Mouse (Mus musculus) stomach, embryonic 14.5 days (tissue): Measurements from ENCODE around the gene Tspan11. TPM values are rescaled to one million over a fixed set of nuclear protein-coding genes. Genes with fewer than 3 reads are reported as not detected.
A peak's percentile ranks its signal among the peaks of the same experiment; 100 is the strongest.

Experiments
- ATAC-seq: fragments of 200-750 bp; cut with Nextera tagmentation; 2 replicates; pipeline ENCODE4 v1.8.0; 2017; ENCODE audit warnings: low read depth, moderate TSS enrichment; ENCODE audit not compliant: insufficient number of reproducible peaks, insufficient read depth, low FRiP score
- H3K27ac ChIP-seq: fragments of 300-500 bp; sonication (generic); 2 replicates; pipeline ENCODE4 v1.5.1; 2014; ENCODE audit warnings: mild to moderate bottlenecking, low read length, moderate library complexity, mixed read lengths
- H3K27me3 ChIP-seq: fragments of 300-500 bp; sonication (generic); 2 replicates; pipeline ENCODE4 v1.6.1; 2014; ENCODE audit warnings: low read length, control low read depth, mixed read lengths; ENCODE audit not compliant: control insufficient read depth, insufficient read depth
- H3K36me3 ChIP-seq: fragments of 300-500 bp; sonication (generic); 2 replicates; pipeline ENCODE4 v1.6.1; 2014; ENCODE audit warnings: mild to moderate bottlenecking, control low read depth, low read length, moderate library complexity, mixed read lengths; ENCODE audit not compliant: control insufficient read depth, insufficient read depth
- H3K4me1 ChIP-seq: fragments of 300-500 bp; sonication (generic); 2 replicates; pipeline ENCODE4 v1.6.1; 2014; ENCODE audit warnings: low read length, control low read depth, mixed read lengths; ENCODE audit not compliant: control insufficient read depth, insufficient read depth
- H3K4me2 ChIP-seq: fragments of 300-500 bp; sonication (generic); replicated peaks from 2 replicates; pipeline ENCODE4 v1.6.1; 2014; ENCODE audit warnings: low read depth, low read length, control low read depth
- H3K4me3 ChIP-seq: fragments of 300-500 bp; sonication (generic); 2 replicates; pipeline ENCODE4 v1.5.1; 2014; ENCODE audit warnings: low read depth, low read length, control low read depth
- H3K9ac ChIP-seq: fragments of 300-500 bp; sonication (generic); replicated peaks from 2 replicates; pipeline ENCODE4 v1.6.1; 2014; ENCODE audit warnings: low read depth, mild to moderate bottlenecking, control low read depth, low read length, moderate library complexity, mixed read lengths
- H3K9me3 ChIP-seq: fragments of 300-500 bp; sonication (generic); 2 replicates; pipeline ENCODE4 v1.6.1; 2016; ENCODE audit warnings: low read depth, low read length, control low read depth; ENCODE audit not compliant: control insufficient read depth
- WGBS: fragments of 180-500 bp; shearing (Covaris S2); extraction: QIAGEN DNeasy Blood & Tissue Kit; methylation state at CpG from one replicate; pipeline ENCODE4 v1.1.7; 2014; 5-methylcytosine and 5-hydroxymethylcytosine counted together
- polyA plus RNA-seq: library from polyadenylated mRNA; unstranded; fragments of >200 nt; fragmentation: Nextera tagmentation; extraction: Ambion mirVana; gene quantifications from 2 replicates; pipeline ENCODE4 v1.2.1, GENCODE M21; 2014

Tspan11 gene
- polyA plus RNA-seq, 1 experiment from 2014 or later = 3.1 TPM

DNA sequence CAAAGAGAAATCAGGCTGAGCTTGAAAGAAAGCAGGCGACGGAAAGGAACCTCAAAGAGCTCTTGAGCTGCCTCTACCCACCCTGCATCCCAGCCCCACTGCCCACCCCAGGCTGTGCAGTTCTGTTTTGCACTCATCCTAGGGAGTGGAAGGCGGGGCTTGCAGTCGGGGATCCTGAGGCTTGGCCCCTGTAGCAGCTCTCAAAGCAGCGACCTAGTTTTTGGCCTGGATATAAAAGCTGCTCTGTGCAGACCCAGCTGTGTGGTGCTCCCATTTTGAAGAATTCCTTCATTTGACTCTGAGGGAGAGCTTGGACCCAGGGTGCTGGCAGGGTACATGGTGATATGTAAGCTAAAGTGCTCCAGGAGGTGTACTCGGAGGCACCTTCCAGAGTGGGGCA, 37.4 kb downstream of the Tspan11 start:
- no peak for ATAC-seq
- Histone ChIP-seq H3K4me1 (no peaks in the 10 kb centered on the region), H3K27ac (no peak overlapping the region), H3K4me2 (no peak overlapping the region), H3K9me3 (no peaks in the 10 kb centered on the region), H3K9ac (no peak overlapping the region), H3K4me3 (no peak overlapping the region), H3K36me3 (no peaks in the 10 kb centered on the region), H3K27me3 (no peaks in the 10 kb centered on the region)
- 63% methylated on average over 6 of the region's 6 CpGs for WGBS

DNA sequence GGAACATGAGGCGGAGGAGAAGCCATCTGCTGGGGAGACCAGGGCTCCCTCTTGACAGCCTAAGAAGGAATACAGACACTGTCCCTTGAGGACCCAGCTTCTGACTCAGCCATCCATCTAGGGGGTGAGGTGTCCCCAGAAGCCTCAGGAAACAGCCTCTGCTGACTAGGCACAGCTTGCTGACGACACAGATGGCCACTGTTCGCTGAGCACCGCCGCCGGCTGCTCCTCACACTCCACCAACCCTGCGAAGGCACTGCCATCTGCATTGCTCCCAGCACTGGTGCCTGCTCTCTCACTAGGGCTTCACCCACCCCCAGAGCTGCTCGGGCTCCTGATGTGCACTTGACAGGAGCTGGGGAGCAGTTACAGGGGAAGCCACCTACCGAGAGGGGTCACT, 38.5 kb downstream of the Tspan11 start:
- no peak overlapping the region for H3K27ac ChIP-seq
- no peak overlapping the region for H3K4me3 ChIP-seq
- no peaks in the 10 kb centered on the region for H3K36me3 ChIP-seq
- H3K27me3 ChIP-seq = no peaks in the 10 kb centered on the region
- WGBS = 48% methylated on average over 9 of the region's 9 CpGs
- ATAC-seq = no peak
- H3K4me2 ChIP-seq = no peak overlapping the region
- H3K4me1 ChIP-seq = no peaks in the 10 kb centered on the region
- H3K9ac ChIP-seq = no peak overlapping the region
- no peaks in the 10 kb centered on the region for H3K9me3 ChIP-seq

DNA sequence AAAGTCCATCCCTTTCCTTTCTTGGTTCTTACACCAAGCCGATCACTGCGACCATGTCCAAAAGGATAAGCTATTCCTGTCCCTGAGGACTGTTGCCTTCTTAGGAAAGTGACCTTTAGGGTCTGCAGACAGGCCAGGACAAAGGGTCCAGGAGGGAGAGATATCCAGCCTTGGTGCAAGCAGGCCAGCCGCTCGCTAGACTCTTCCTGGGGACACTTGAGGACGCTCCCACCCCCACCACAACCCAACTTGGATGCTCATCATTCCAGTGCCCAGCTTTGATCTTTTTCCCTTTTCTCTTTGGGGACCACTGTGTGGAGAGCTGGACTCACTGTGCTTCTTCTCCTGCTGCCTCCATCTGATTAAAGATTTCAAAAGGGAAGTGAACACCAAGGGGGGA, 41.3 kb downstream of the Tspan11 start:
- WGBS = 78% methylated on average over 5 of the region's 5 CpGs
- no peaks in the 10 kb centered on the region for H3K9me3 ChIP-seq
- no peak for ATAC-seq

DNA sequence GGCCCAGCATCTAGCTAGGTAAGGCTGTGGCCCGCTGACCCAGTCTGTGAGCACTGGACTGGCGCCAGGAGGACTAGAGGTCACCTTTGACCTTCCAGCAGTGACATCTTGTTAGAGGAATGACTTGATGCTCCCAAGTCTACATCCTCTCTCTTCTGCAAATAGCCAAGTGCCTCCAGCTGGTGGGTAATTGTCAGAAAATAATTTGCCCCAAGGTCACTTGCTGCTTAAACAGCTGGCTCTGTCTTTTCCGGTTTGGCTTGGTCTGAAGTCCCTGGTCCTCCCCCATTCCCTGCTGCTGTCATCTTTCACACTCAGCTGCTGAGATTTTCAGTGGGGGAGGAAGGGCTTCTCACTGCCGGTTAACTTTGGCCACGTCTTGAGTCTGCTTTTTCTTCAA, 45.3 kb downstream of the Tspan11 start:
- Histone ChIP-seq H3K9me3 (no peaks in the 10 kb centered on the region), H3K27ac (no peak overlapping the region), H3K4me2 (no peak overlapping the region), H3K27me3 (no peaks in the 10 kb centered on the region), H3K9ac (no peak overlapping the region), H3K4me1 (peaks cover 6% of the 10 kb centered on the region), H3K4me3 (no peak overlapping the region), H3K36me3 (no peaks in the 10 kb centered on the region)
- 26% methylated on average over 5 of the region's 5 CpGs for WGBS
- peak; percentile 53; the same call in 1 of the 2 replicates for ATAC-seq

More for the DNA sequence above, 41.3 kb downstream of the Tspan11 start:
- peaks cover 6% of the 10 kb centered on the region for H3K4me1 ChIP-seq
- H3K27ac ChIP-seq = no peak overlapping the region
- no peak overlapping the region for H3K4me3 ChIP-seq
- no peaks in the 10 kb centered on the region for H3K27me3 ChIP-seq
- no peak overlapping the region for H3K9ac ChIP-seq
- H3K4me2 ChIP-seq = no peak overlapping the region
- no peaks in the 10 kb centered on the region for H3K36me3 ChIP-seq

DNA sequence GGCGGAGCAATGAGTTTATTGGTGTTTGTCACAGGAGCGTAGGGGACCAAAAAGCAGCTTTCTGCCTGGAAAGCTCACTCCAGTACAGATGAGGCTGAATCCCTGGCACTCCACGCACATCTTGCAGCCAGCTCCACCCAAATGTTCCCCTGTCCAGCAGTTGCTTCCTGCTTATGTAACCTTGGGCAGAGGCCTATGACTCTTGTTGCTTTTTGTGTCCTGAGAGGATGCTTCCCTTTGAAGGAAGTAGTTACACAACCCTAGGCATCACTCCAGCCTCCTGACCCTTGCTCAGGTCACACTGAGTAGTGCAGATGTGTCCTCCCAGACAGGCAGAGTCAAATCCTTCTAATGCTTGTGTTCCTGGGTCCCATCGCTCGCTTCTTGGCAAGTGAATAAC, 46.5 kb downstream of the Tspan11 start:
- Histone ChIP-seq H3K27me3 (no peaks in the 10 kb centered on the region), H3K4me2 (no peak overlapping the region), H3K4me3 (no peak overlapping the region), H3K36me3 (no peaks in the 10 kb centered on the region), H3K4me1 (peaks cover 6% of the 10 kb centered on the region), H3K27ac (no peak overlapping the region), H3K9me3 (no peaks in the 10 kb centered on the region), H3K9ac (no peak overlapping the region)
- 90% methylated on average over 5 of the region's 5 CpGs for WGBS
- ATAC-seq = no peak

DNA sequence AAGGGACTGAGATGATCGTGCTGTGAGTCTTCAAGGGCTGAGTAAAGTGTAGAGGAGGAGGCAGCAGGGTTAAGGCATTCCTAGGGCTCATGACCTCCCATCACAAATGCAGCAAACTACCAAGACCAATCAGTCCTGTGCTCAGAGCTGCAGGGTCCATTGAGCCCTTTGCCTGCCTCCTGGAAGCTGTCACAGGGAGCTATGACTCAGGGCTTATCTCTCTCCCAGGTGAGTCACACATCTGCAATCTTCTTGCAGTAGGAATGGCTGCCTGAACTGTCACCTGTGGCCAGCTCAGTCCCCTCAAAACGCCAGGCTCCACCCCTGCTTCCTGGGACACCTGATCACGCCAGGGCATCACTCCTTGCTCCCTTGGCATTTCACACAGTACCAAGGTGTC, 47.7 kb downstream of the Tspan11 start:
- H3K9ac ChIP-seq = no peak overlapping the region
- no peak overlapping the region for H3K4me3 ChIP-seq
- WGBS = 79% methylated on average over 3 of the region's 3 CpGs
- peaks cover 6% of the 10 kb centered on the region for H3K4me1 ChIP-seq
- no peaks in the 10 kb centered on the region for H3K36me3 ChIP-seq
- H3K9me3 ChIP-seq = no peaks in the 10 kb centered on the region
- no peak overlapping the region for H3K4me2 ChIP-seq
- H3K27me3 ChIP-seq = no peaks in the 10 kb centered on the region
- ATAC-seq = no peak
- H3K27ac ChIP-seq = no peak overlapping the region

DNA sequence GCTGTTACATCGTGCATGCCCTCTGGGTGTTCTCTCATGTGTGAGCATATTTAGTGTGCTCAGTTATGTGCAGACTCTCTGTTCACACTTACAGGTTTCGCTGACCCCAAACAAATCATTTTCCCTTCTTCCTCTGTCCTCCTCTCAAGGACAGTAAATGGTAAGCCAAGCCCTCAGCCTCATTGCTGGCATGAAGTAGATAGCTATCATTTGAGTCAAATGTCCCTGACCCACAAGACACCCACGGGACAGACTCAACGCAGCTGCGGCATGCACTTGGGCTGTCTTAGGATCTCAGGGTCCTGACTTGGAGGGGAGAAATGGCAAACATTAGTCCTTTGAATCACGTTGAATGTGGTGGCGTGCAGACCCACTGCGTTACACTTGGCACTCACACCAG, 55.0 kb downstream of the Tspan11 start:
- Histone ChIP-seq H3K4me2 (no peak overlapping the region), H3K27me3 (no peaks in the 10 kb centered on the region), H3K36me3 (no peaks in the 10 kb centered on the region), H3K4me3 (no peak overlapping the region), H3K9ac (no peak overlapping the region), H3K4me1 (no peaks in the 10 kb centered on the region), H3K27ac (no peak overlapping the region), H3K9me3 (no peaks in the 10 kb centered on the region)
- ATAC-seq = no peak
- WGBS = 89% methylated on average over 8 of the region's 8 CpGs

DNA sequence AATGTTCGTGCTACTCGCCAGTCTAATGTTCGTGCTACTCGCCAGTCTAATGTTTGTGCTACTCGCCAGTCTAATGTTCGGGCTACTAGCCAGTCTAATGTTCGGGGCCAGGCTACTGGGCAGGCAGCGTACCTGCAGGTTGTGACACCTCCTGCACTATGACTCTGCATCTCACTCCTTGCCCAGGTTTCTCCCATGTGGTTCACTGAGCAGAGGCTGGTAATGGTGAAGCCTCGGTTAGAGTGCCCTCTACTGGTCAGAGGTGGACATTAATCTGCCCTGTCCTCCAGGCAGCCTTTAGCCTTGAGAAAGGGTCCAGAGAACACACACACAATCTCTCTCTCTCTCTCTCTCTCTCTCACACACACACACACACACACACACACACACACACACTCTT, 58.3 kb downstream of the Tspan11 start:
- no peaks in the 10 kb centered on the region for H3K9me3 ChIP-seq
- no peaks in the 10 kb centered on the region for H3K36me3 ChIP-seq
- no peaks in the 10 kb centered on the region for H3K27me3 ChIP-seq
- H3K4me3 ChIP-seq = no peak overlapping the region
- H3K27ac ChIP-seq = no peak overlapping the region
- peak; percentile 62; the same call in 1 of the 2 replicates for ATAC-seq
- H3K9ac ChIP-seq = no peak overlapping the region
- 59% methylated on average over 9 of the region's 9 CpGs for WGBS
- H3K4me2 ChIP-seq = no peak overlapping the region
- no peaks in the 10 kb centered on the region for H3K4me1 ChIP-seq

DNA sequence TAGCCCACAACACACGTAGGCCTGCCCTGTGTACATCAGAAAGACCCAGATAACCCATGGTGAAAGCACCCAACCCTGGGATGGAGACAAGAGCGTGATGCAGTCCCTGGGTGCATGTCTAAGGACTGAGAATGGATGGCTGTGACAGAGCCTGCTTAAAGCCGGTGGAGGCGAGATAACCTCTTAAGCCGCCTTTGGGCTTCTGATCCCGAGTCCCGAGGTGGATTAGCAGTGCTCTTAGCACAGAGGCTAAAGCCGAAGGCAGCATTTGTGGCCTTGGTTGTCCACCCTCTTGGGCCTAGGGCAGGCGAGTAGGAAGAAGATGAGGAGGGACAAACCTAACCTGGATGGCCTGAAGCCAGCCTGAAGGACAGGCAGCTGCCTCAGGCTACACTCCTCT, 61.3 kb downstream of the Tspan11 start:
- Histone ChIP-seq H3K4me2 (no peak overlapping the region), H3K4me1 (no peaks in the 10 kb centered on the region), H3K9me3 (no peaks in the 10 kb centered on the region), H3K36me3 (no peaks in the 10 kb centered on the region), H3K9ac (no peak overlapping the region), H3K4me3 (no peak overlapping the region), H3K27ac (no peak overlapping the region), H3K27me3 (no peaks in the 10 kb centered on the region)
- WGBS = 82% methylated on average over 9 of the region's 9 CpGs
- no peak for ATAC-seq
